Mouse (Mus musculus): ENCODE results near the gene AI413582.

AI413582 gene

GRCm38 (mm10) chr17:27583185-27583894 is 17.8 kb upstream of the AI413582 start:
- in situ Hi-C loops (cut with MboI; ENCODE audit: low pct_unique_long_range_greater_than_20kb in 1 of 2, low sequenced_read_pairs in 2 of 2, unreplicated experiment in 1 of 2): no loop called here

- in situ Hi-C loops (cut with MboI; ENCODE audit: low pct_unique_long_range_greater_than_20kb in 1 of 2, low sequenced_read_pairs in 2 of 2, unreplicated experiment in 1 of 2): no loop called here
Observed at GRCm38 (mm10) chr17:27580392-27581068, 15.0 kb upstream of the AI413582 start.

- in situ Hi-C loops (cut with MboI; ENCODE audit: low pct_unique_long_range_greater_than_20kb in 1 of 2, low sequenced_read_pairs in 2 of 2, unreplicated experiment in 1 of 2): no loop called here
Observed at GRCm38 (mm10) chr17:27579816-27580215, 14.3 kb upstream of the AI413582 start.

- in situ Hi-C loops (cut with MboI; ENCODE audit: low pct_unique_long_range_greater_than_20kb in 1 of 2, low sequenced_read_pairs in 2 of 2, unreplicated experiment in 1 of 2): no loop called here
Observed at GRCm38 (mm10) chr17:27578487-27578886, 12.9 kb upstream of the AI413582 start.

- in situ Hi-C loops (cut with MboI; ENCODE audit: low pct_unique_long_range_greater_than_20kb in 1 of 2, low sequenced_read_pairs in 2 of 2, unreplicated experiment in 1 of 2): no loop called here
Observed at GRCm38 (mm10) chr17:27577468-27577867, 11.9 kb upstream of the AI413582 start.

- in situ Hi-C loops (cut with MboI; ENCODE audit: low pct_unique_long_range_greater_than_20kb in 1 of 2, low sequenced_read_pairs in 2 of 2, unreplicated experiment in 1 of 2): no loop called here
Observed at GRCm38 (mm10) chr17:27576056-27576455, 10.5 kb upstream of the AI413582 start.

- in situ Hi-C loops (cut with MboI; ENCODE audit: low pct_unique_long_range_greater_than_20kb in 1 of 2, low sequenced_read_pairs in 2 of 2, unreplicated experiment in 1 of 2): no loop called here
Observed at GRCm38 (mm10) chr17:27575116-27575776, 9.7 kb upstream of the AI413582 start.

- in situ Hi-C loops (cut with MboI; ENCODE audit: low pct_unique_long_range_greater_than_20kb in 1 of 2, low sequenced_read_pairs in 2 of 2, unreplicated experiment in 1 of 2): no loop called here
Observed at GRCm38 (mm10) chr17:27574470-27575115, 9.0 kb upstream of the AI413582 start.

GRCm38 (mm10) chr17:27573772-27574320 is 8.3 kb upstream of the AI413582 start:
- in situ Hi-C loops (cut with MboI; ENCODE audit: low pct_unique_long_range_greater_than_20kb in 1 of 2, low sequenced_read_pairs in 2 of 2, unreplicated experiment in 1 of 2): no loop called here

GRCm38 (mm10) chr17:27571315-27571714 is 5.8 kb upstream of the AI413582 start:
- in situ Hi-C loops (cut with MboI; ENCODE audit: low pct_unique_long_range_greater_than_20kb in 1 of 2, low sequenced_read_pairs in 2 of 2, unreplicated experiment in 1 of 2): no loop called here

GRCm38 (mm10) chr17:27568228-27568627 is 2.7 kb upstream of the AI413582 start:
- in situ Hi-C loops (cut with MboI; ENCODE audit: low pct_unique_long_range_greater_than_20kb in 1 of 2, low sequenced_read_pairs in 2 of 2, unreplicated experiment in 1 of 2): no loop called here

- in situ Hi-C loops (cut with MboI; ENCODE audit: low pct_unique_long_range_greater_than_20kb in 1 of 2, low sequenced_read_pairs in 2 of 2, unreplicated experiment in 1 of 2): no loop called here
Observed at GRCm38 (mm10) chr17:27565942-27566267, 349 bp upstream of the AI413582 start.

GRCm38 (mm10) chr17:27564391-27565162 is 979 bp downstream of the AI413582 start:
- in situ Hi-C loops (cut with MboI; ENCODE audit: low pct_unique_long_range_greater_than_20kb in 1 of 2, low sequenced_read_pairs in 2 of 2, unreplicated experiment in 1 of 2): no loop called here

GRCm38 (mm10) chr17:27563771-27564244 is 1.7 kb downstream of the AI413582 start:
- in situ Hi-C loops (cut with MboI; ENCODE audit: low pct_unique_long_range_greater_than_20kb in 1 of 2, low sequenced_read_pairs in 2 of 2, unreplicated experiment in 1 of 2): no loop called here

- in situ Hi-C loops (cut with MboI; ENCODE audit: low pct_unique_long_range_greater_than_20kb in 1 of 2, low sequenced_read_pairs in 2 of 2, unreplicated experiment in 1 of 2): no loop called here
Observed at GRCm38 (mm10) chr17:27561809-27562526, 3.6 kb downstream of the AI413582 start.

GRCm38 (mm10) chr17:27560926-27561480 is 4.6 kb downstream of the AI413582 start:
- in situ Hi-C loops (cut with MboI; ENCODE audit: low pct_unique_long_range_greater_than_20kb in 1 of 2, low sequenced_read_pairs in 2 of 2, unreplicated experiment in 1 of 2): no loop called here

GRCm38 (mm10) chr17:27559596-27559995 is 6.0 kb downstream of the AI413582 start:
- in situ Hi-C loops (cut with MboI; ENCODE audit: low pct_unique_long_range_greater_than_20kb in 1 of 2, low sequenced_read_pairs in 2 of 2, unreplicated experiment in 1 of 2): no loop called here
